Mouse (Mus musculus) intestine, embryonic 15.5 days (tissue): ENCODE measurements around the gene Hist2h2be. TPM values are rescaled to one million over a fixed set of nuclear protein-coding genes. Genes with fewer than 3 reads are reported as not detected.
A peak's percentile ranks its signal among the peaks of the same experiment; 100 is the strongest.
"Not testable (repeated sequence)": the region's sequence is repeated elsewhere in the genome, so short reads cannot be mapped to it uniquely, and the experiment has no call there.

Experiments used
- ATAC-seq: fragments of 200-750 bp; cut with Nextera tagmentation; 2 replicates; pipeline ENCODE4 v1.8.0; 2017; ENCODE audit warnings: moderate TSS enrichment, moderate library complexity
- H3K27ac ChIP-seq: fragments of 300-500 bp; sonication (generic); 2 replicates; pipeline ENCODE4 v1.5.1; 2015; ENCODE audit warnings: mild to moderate bottlenecking, inconsistent platforms
- H3K27me3 ChIP-seq: fragments of 300-500 bp; sonication (generic); replicated peaks from 2 replicates; pipeline ENCODE4 v1.6.1; 2015; ENCODE audit warnings: inconsistent platforms
- H3K36me3 ChIP-seq: fragments of 300-500 bp; sonication (generic); 2 replicates; pipeline ENCODE4 v1.6.1; 2015; ENCODE audit warnings: inconsistent platforms
- H3K4me1 ChIP-seq: fragments of 300-500 bp; sonication (generic); replicated peaks from 2 replicates; pipeline ENCODE4 v1.6.1; 2015; ENCODE audit warnings: inconsistent platforms
- H3K4me2 ChIP-seq: fragments of 300-500 bp; sonication (generic); replicated peaks from 2 replicates; pipeline ENCODE4 v1.6.1; 2015; ENCODE audit warnings: mild to moderate bottlenecking, inconsistent platforms
- H3K4me3 ChIP-seq: fragments of 300-500 bp; sonication (generic); replicated peaks from 2 replicates; pipeline ENCODE4 v1.5.1; 2015; ENCODE audit warnings: inconsistent platforms
- H3K9ac ChIP-seq: fragments of 300-500 bp; sonication (generic); 2 replicates; pipeline ENCODE4 v1.6.1; 2015; ENCODE audit warnings: inconsistent platforms
- H3K9me3 ChIP-seq: fragments of 300-500 bp; sonication (generic); 2 replicates; pipeline ENCODE4 v1.6.1; 2016; ENCODE audit warnings: inconsistent platforms
- WGBS: fragments of 180-500 bp; shearing (Covaris S2); methylation state at CpG from one replicate; pipeline ENCODE4 v1.1.7; 2015; 5-methylcytosine and 5-hydroxymethylcytosine counted together
- polyA plus RNA-seq: library from polyadenylated mRNA; unstranded; fragments of >200 nt; fragmentation: Nextera tagmentation; extraction: Ambion mirVana; gene quantifications from 2 replicates; pipeline ENCODE4 v1.2.1, GENCODE M21; 2015

Hist2h2be gene
- polyA plus RNA-seq, 1 experiment from 2014 or later: 7.1 TPM

- H3K9ac ChIP-seq: peak within 1 kb of the TSS; percentile 74
- H3K27me3 ChIP-seq, H3K9me3 ChIP-seq, H3K36me3 ChIP-seq: not testable (repeated sequence)
- peak; percentile 89 for ATAC-seq
- H3K27ac ChIP-seq: peak within 1 kb of the TSS; percentile 97
- H3K4me3 ChIP-seq: peak within 1 kb of the TSS; percentile 50
- H3K4me1 ChIP-seq: peaks cover 13% of the 10 kb centered on the region
- peak within 1 kb of the TSS; percentile 65 for H3K4me2 ChIP-seq
- under 1% methylated on average over 39 of the region's 88 CpGs for WGBS
Measured at GRCm38 (mm10) chr3:96245003-96245886, 24.3 kb downstream of the Hist2h2be start, which contains the start of gene Hist2h2aa1. Gene Hist2h2aa1 (plus strand): TSS chr3:96245497.

DNA sequence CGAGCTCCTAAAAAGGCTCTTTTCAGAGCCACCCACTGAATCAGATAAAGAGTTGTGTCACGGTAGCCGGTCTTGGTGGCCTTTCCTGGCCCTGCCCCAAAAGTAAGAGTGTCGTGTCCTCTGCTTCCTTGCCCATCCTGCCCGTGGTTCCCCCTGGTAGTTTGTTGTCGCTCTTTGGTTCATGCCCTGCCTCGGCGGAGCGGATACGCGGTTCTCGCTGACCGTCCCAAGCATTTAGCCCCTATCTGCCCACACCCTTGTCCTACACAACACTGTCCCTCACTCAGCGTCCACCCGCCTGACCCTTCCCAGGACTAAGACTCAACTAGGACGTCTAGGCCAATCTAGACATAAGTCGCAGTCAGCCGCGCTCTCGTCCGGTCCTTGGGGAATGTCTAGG is 25.1 kb downstream of the Hist2h2be start:
- Histone ChIP-seq H3K4me3 (peak overlapping the region; percentile 28; the same call in 1 of the 2 replicates), H3K4me2 (0 out of 2 replicates have a peak overlapping the region, but pooled peaks have one; percentile 35), H3K27ac (0 out of 2 replicates have a peak overlapping the region, but pooled peaks have one; percentile 60), H3K4me1 (peaks cover 18% of the 10 kb centered on the region)
- H3K9me3 ChIP-seq, H3K9ac ChIP-seq, H3K36me3 ChIP-seq, H3K27me3 ChIP-seq, ATAC-seq: not testable (repeated sequence)
- WGBS: 0% methylated on average over 10 of the region's 21 CpGs

GRCm38 (mm10) chr3:96246427-96246856 is 25.5 kb downstream of the Hist2h2be start, which contains the start of gene Hist2h3c1:
Gene Hist2h3c1 (plus strand): TSS chr3:96246685.
- Histone ChIP-seq H3K4me3 (peak within 1 kb of the TSS; percentile 43), H3K4me2 (peak within 1 kb of the TSS; percentile 56), H3K4me1 (peaks cover 18% of the 10 kb centered on the region), H3K9ac (peak within 1 kb of the TSS; percentile 45), H3K27ac (peak within 1 kb of the TSS; percentile 60; the same call in 1 of the 2 replicates)
- ATAC-seq: peak; percentile 93
- 0% methylated on average over 13 of the region's 47 CpGs for WGBS
- not testable (repeated sequence) for H3K9me3 ChIP-seq, H3K36me3 ChIP-seq, H3K27me3 ChIP-seq

- Histone ChIP-seq H3K4me1 (peaks cover 18% of the 10 kb centered on the region), H3K4me2 (peak overlapping the region; percentile 56), H3K27me3 (no peaks in the 10 kb centered on the region), H3K36me3 (no peaks in the 10 kb centered on the region), H3K27ac (peak overlapping the region; percentile 58; the same call in 1 of the 2 replicates), H3K4me3 (peak overlapping the region; percentile 43), H3K9ac (peak overlapping the region; percentile 45), H3K9me3 (no peaks in the 10 kb centered on the region)
- WGBS: 4% methylated on average over 11 of the region's 11 CpGs
- no peak for ATAC-seq
Measured at GRCm38 (mm10) chr3:96247356-96248140, 26.6 kb downstream of the Hist2h2be start.

GRCm38 (mm10) chr3:96248141-96249033 is 27.5 kb downstream of the Hist2h2be start:
- Histone ChIP-seq H3K9ac (peak overlapping the region; percentile 45; the same call in 1 of the 2 replicates), H3K27ac (no peak overlapping the region), H3K4me2 (peak overlapping the region; percentile 56), H3K27me3 (no peaks in the 10 kb centered on the region), H3K4me3 (peak overlapping the region; percentile 43), H3K9me3 (no peaks in the 10 kb centered on the region), H3K4me1 (peaks cover 18% of the 10 kb centered on the region), H3K36me3 (no peaks in the 10 kb centered on the region)
- no peak for ATAC-seq
- WGBS: 25% methylated on average over 6 of the region's 6 CpGs

GRCm38 (mm10) chr3:96249034-96249345 is 28.1 kb downstream of the Hist2h2be start:
- Histone ChIP-seq H3K27me3 (no peaks in the 10 kb centered on the region), H3K4me3 (peak overlapping the region; percentile 0; the same call in 1 of the 2 replicates), H3K4me1 (peaks cover 13% of the 10 kb centered on the region), H3K36me3 (no peaks in the 10 kb centered on the region), H3K27ac (no peak overlapping the region), H3K4me2 (peak overlapping the region; percentile 56), H3K9ac (no peak overlapping the region), H3K9me3 (no peaks in the 10 kb centered on the region)
- WGBS: 43% methylated on average over 4 of the region's 4 CpGs
- no peak for ATAC-seq

DNA sequence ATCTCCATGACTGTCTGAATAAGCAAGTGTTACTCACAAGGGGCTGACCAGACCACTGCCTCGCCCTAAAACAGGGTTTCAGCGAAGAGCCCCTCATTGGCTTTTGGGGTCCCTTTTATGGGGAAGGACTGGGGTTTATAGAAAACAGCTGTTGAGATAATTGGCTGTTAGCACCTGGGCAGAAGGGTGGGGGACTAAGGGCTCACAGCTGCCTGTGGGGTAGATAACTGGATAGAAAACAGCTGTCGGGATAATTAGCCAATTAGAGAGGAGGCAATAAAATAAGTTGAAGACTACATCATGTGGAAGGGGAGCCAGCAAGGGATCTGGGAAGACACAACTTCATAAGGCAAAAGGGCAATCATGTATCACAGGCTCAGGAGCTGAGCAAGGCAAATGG is 30.0 kb downstream of the Hist2h2be start:
- H3K27ac ChIP-seq: no peak overlapping the region
- H3K4me3 ChIP-seq: no peak overlapping the region
- H3K4me2 ChIP-seq: no peak overlapping the region
- H3K9ac ChIP-seq: no peak overlapping the region
- peaks cover 9% of the 10 kb centered on the region; the same call in 1 of the 2 replicates for H3K4me1 ChIP-seq
- H3K27me3 ChIP-seq: no peaks in the 10 kb centered on the region
- no peaks in the 10 kb centered on the region for H3K9me3 ChIP-seq
- no peak for ATAC-seq
- whole genome bisulfite sequencing: 61% methylated on average over 3 of the region's 3 CpGs
- no peaks in the 10 kb centered on the region for H3K36me3 ChIP-seq

DNA sequence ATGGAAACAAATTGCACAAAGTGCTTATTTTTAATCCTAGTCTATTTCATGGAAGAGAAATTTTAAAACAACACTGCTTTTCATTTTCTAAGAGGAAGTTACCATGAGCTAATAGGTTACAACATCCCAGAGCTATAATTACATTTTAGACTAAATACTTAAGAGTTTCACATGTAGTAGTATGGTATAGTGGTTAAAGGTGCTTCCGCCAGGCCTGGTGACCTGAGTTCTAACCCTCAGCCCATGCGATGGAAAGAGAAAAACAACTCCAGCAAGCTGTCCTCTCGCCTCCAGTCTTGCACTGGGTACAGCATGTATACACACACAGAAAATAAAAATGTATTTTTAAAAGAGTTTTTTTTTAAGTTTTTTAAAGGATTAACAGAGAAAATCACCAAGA is 30.9 kb downstream of the Hist2h2be start:
- Histone ChIP-seq H3K4me1 (peaks cover 11% of the 10 kb centered on the region; the same call in 1 of the 2 replicates), H3K36me3 (no peaks in the 10 kb centered on the region), H3K9me3 (no peaks in the 10 kb centered on the region), H3K9ac (no peak overlapping the region), H3K27ac (no peak overlapping the region), H3K27me3 (no peaks in the 10 kb centered on the region), H3K4me3 (no peak overlapping the region), H3K4me2 (no peak overlapping the region)
- WGBS: 85% methylated on average over 3 of the region's 3 CpGs
- no peak for ATAC-seq

DNA sequence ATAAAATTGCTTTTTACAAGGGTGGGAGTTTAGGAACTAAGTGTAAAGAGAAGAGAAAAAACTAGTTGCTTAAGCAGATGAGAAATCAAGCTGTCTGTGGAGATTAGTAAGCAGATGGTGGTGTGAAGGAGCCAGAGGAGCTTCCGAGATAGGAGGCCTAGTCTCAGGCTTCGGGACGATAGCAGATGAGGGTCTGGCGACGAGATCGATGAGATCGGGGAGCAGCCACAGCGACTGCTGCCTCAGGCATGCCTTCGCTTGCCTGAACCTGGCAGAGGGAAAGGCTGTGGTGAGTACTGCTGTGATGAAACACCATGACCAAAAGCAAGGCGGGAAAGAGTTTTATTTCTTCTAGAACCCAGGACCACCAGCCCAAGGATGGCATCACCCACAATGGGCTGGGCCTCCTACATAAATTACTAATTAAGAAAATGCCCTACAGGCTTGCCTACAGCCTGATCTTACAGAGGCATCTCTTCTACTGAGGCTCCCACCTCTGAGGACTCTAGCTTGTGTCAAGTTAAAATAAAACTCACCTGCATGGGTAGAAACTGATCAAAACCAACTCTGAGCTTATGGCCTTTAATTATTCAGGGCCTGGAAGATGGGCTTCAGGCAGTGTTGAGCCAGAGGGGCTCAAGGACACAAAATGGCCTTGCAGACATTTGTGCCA is 33.9 kb downstream of the Hist2h2be start:
- no peaks in the 10 kb centered on the region for H3K9me3 ChIP-seq
- peak; percentile 44; the same call in 1 of the 2 replicates for ATAC-seq
- 50% methylated on average over 10 of the region's 10 CpGs for WGBS

DNA sequence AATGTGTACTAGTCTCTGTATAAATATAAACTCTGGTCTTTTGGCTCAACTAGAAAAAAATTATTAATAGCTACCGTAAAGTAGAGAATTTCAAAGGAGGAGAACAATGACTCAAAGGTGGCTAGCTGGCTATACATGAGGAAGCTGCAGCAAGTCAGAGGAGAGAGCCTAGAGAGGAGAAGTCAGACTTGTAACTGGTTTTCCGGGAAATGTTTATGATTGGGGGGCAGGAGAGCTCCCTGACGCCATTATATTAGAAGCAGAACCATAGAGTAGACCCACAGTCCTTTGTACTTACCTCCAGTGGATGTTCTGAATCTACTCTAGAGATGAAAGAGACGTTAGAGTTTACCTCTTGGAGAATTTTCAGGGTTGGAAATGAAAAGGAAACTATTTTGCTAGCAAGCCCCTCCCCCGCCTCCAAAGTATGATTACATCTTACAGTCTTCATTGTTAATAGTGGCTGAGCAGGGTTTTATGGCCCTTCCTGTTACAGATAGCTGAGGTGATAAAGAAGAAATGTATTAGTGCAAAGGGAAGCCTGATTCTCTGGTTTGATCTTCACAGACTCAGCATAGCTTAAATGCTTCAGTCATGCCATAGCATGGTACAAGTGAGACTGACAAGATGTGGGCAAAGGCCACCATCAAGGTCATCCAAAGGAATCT is 35.1 kb downstream of the Hist2h2be start:
- no peaks in the 10 kb centered on the region for H3K9me3 ChIP-seq
- peaks cover 4% of the 10 kb centered on the region; the same call in 1 of the 2 replicates for H3K4me1 ChIP-seq
- peak overlapping the region; percentile 20; the same call in 1 of the 2 replicates for H3K27ac ChIP-seq
- H3K9ac ChIP-seq: no peak overlapping the region
- no peak overlapping the region for H3K4me3 ChIP-seq
- peak; percentile 72 for ATAC-seq
- WGBS: 41% methylated on average over 5 of the region's 5 CpGs
- peak overlapping the region; percentile 1 for H3K4me2 ChIP-seq
- no peaks in the 10 kb centered on the region for H3K27me3 ChIP-seq
- no peaks in the 10 kb centered on the region for H3K36me3 ChIP-seq

More for the DNA sequence above, 33.9 kb downstream of the Hist2h2be start:
- Histone ChIP-seq H3K9ac (no peak overlapping the region), H3K27ac (no peak overlapping the region), H3K4me1 (peaks cover 9% of the 10 kb centered on the region; the same call in 1 of the 2 replicates), H3K4me3 (no peak overlapping the region), H3K36me3 (no peaks in the 10 kb centered on the region), H3K4me2 (no peak overlapping the region), H3K27me3 (no peaks in the 10 kb centered on the region)
